Mouse (Mus musculus) MEL-GATA-1-ER (cell line): ENCODE measurements around the gene Ccdc181.

Source experiments
- DNase-seq: peaks from one replicate; pipeline ENCODE4 v3.0.0-alpha.2; 2012; ENCODE audit warnings: low read depth; ENCODE audit errors: extremely low read depth

Ccdc181 gene

DNA sequence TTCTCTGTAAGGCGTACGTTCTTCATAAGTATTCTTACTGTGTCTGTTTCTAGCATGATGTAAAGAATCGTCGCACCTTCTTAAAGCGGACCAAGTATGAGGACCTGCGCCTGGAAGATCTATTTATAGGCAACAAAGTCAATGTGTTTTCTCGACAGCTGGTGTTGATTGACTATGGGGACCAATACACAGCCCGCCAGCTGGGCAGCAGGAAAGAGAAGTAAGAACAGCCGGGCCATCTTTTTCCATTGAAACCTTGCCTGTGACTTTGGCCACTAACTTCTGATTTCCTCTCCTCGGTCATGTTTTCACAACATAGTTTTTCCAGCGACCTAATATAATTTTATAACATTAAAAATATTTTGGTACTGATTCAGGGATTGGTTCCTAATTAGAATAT is 57.2 kb downstream of the Ccdc181 start:
- DNase-seq: no peak

GRCm38 (mm10) chr1:164335435-164335834 is 60.0 kb downstream of the Ccdc181 start:
- DNase-seq: no peak

DNA sequence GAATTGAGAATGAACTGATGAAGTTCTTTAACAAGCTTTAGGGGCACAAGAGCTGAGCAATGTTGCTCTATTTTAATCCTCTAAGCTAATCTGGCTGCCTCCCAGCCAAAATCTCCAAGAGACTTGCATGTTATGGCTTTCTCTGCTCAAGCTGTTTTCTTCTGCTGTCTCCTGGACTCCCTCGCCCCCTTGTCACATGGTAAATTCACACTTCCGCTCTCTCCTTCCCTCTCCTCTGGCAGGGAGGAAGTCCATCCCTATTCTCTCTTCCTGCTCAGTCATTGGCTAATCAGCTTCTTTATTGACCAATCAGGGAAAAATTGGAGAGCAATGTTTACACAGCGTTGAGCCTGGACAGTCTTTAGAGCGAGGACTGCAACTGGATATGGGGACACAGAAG is 60.5 kb downstream of the Ccdc181 start:
- no peak for DNase-seq
